Mouse (Mus musculus): Measurements from ENCODE around the gene Rcbtb2. TPM values are rescaled to one million over a fixed set of nuclear protein-coding genes. Genes with fewer than 3 reads are reported as not detected.
A peak's percentile ranks its signal among the peaks of the same experiment; 100 is the strongest.

The Rcbtb2 gene
- total and polyA plus RNA-seq, 2 experiments from 2014 or later = 48.9 to 63.9 TPM

GRCm38 (mm10) chr14:73238498-73239250, 115.8 kb downstream of the Rcbtb2 start:
- Histone ChIP-seq H3K27ac (ENCODE audit: low read depth, low read length) (peak overlapping the region; percentile 62), H3K27me3 (ENCODE audit: insufficient read depth, low read length) (no peaks in the 10 kb centered on the region), H3K9me3 (ENCODE audit: low read length) (no peaks in the 10 kb centered on the region), H3K4me3 (ENCODE audit: low read depth, low read length) (peak overlapping the region; percentile 36), H3K9ac (peak overlapping the region; percentile 42), H3K4me1 (ENCODE audit: insufficient read depth) (peaks cover 6% of the 10 kb centered on the region; the same call in 1 of the 2 replicates), H3K4me2 (ENCODE audit: low read depth) (peak overlapping the region; percentile 51), H3K36me3 (ENCODE audit: insufficient read depth) (no peaks in the 10 kb centered on the region)
- DNase-seq = peak; percentile 50
- TF ChIP-seq CTCF (IDR thresholded peaks at IDR 0.05; ENCODE audit: low read depth) = no peak
- ATAC-seq = peak; percentile 70
- WGBS = 4% methylated on average over 20 of the region's 20 CpGs

DNA sequence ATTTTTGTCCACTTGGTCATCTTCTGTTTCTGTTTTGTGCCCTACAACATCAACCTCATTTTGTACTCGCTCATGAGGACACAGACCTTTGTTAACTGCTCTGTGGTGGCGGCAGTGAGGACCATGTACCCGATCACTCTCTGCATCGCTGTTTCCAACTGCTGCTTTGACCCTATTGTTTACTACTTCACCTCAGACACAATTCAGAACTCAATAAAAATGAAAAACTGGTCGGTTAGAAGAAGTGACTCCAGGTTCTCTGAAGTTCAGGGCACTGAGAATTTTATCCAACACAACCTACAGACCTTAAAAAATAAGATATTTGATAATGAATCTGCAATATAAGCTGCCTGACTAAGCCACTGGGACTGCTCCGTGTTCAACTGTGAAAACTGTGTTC, 116.5 kb downstream of the Rcbtb2 start:
- H3K4me2 ChIP-seq (ENCODE audit: low read depth) = peak overlapping the region; percentile 51
- TF ChIP-seq CTCF (IDR thresholded peaks at IDR 0.05; ENCODE audit: low read depth) = no peak
- H3K9me3 ChIP-seq (ENCODE audit: low read length) = no peaks in the 10 kb centered on the region
- H3K36me3 ChIP-seq (ENCODE audit: insufficient read depth) = no peaks in the 10 kb centered on the region
- ATAC-seq = no peak
- 5% methylated on average over 6 of the region's 6 CpGs for WGBS
- H3K4me1 ChIP-seq (ENCODE audit: insufficient read depth) = peaks cover 6% of the 10 kb centered on the region; the same call in 1 of the 2 replicates
- peak overlapping the region; percentile 42 for H3K9ac ChIP-seq
- peak; percentile 26 for DNase-seq
- no peaks in the 10 kb centered on the region for H3K27me3 ChIP-seq (ENCODE audit: insufficient read depth, low read length)
- peak overlapping the region; percentile 36 for H3K4me3 ChIP-seq (ENCODE audit: low read depth, low read length)
- no peak overlapping the region for H3K27ac ChIP-seq (ENCODE audit: low read depth, low read length)

- no peaks in the 10 kb centered on the region for H3K9me3 ChIP-seq (ENCODE audit: low read length)
- H3K4me3 ChIP-seq (ENCODE audit: low read depth, low read length) = no peak overlapping the region
- no peaks in the 10 kb centered on the region for H3K27me3 ChIP-seq (ENCODE audit: insufficient read depth, low read length)
- H3K27ac ChIP-seq (ENCODE audit: low read depth, low read length) = no peak overlapping the region
- no peak for DNase-seq
- H3K9ac ChIP-seq = no peak overlapping the region
- no peak for ATAC-seq
- no peaks in the 10 kb centered on the region for H3K36me3 ChIP-seq (ENCODE audit: insufficient read depth)
- H3K4me1 ChIP-seq (ENCODE audit: insufficient read depth) = peaks cover 6% of the 10 kb centered on the region; the same call in 1 of the 2 replicates
- TF ChIP-seq CTCF (IDR thresholded peaks at IDR 0.05; ENCODE audit: low read depth) = no peak
- 47% methylated on average over 3 of the region's 3 CpGs for WGBS
- no peak overlapping the region for H3K4me2 ChIP-seq (ENCODE audit: low read depth)
Observed at GRCm38 (mm10) chr14:73239857-73240256, 117.0 kb downstream of the Rcbtb2 start.

GRCm38 (mm10) chr14:73244061-73244597, 121.3 kb downstream of the Rcbtb2 start:
- Histone ChIP-seq H3K9ac (no peak overlapping the region), H3K4me2 (ENCODE audit: low read depth) (no peak overlapping the region), H3K4me1 (ENCODE audit: insufficient read depth) (no peaks in the 10 kb centered on the region), H3K9me3 (ENCODE audit: low read length) (no peaks in the 10 kb centered on the region), H3K36me3 (ENCODE audit: insufficient read depth) (no peaks in the 10 kb centered on the region), H3K27ac (ENCODE audit: low read depth, low read length) (no peak overlapping the region), H3K4me3 (ENCODE audit: low read depth, low read length) (no peak overlapping the region), H3K27me3 (ENCODE audit: insufficient read depth, low read length) (no peaks in the 10 kb centered on the region)
- ATAC-seq = no peak
- no peak for DNase-seq
- WGBS = 94% methylated on average over 2 of the region's 2 CpGs
- no peak for TF ChIP-seq CTCF (IDR thresholded peaks at IDR 0.05; ENCODE audit: low read depth)

DNA sequence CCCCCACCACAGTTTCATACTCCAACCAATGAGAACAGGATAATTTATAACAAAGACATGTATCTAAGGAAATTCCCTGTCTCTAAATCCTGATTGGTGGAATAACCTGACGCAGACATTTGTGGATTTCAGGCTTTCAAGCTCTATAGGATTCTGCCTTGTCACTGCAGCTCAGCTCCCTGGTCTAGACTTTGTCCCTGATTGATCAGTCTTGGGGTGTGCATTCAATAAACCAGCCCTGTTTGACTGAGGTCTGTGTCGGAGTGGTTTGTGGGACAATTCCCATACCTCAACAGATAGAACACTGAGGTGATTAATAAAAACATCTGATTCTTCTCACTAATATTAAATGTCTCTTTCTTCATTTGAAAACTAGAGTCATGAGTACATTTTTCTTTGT, 127.2 kb downstream of the Rcbtb2 start:
- WGBS = 95% methylated on average over 2 of the region's 2 CpGs

GRCm38 (mm10) chr14:73252276-73252675, 129.4 kb downstream of the Rcbtb2 start:
- Histone ChIP-seq H3K4me2 (ENCODE audit: low read depth) (no peak overlapping the region), H3K36me3 (ENCODE audit: insufficient read depth) (no peaks in the 10 kb centered on the region), H3K9ac (no peak overlapping the region), H3K4me3 (ENCODE audit: low read depth, low read length) (no peak overlapping the region), H3K27ac (ENCODE audit: low read depth, low read length) (no peak overlapping the region), H3K27me3 (ENCODE audit: insufficient read depth, low read length) (no peaks in the 10 kb centered on the region), H3K4me1 (ENCODE audit: insufficient read depth) (no peaks in the 10 kb centered on the region), H3K9me3 (ENCODE audit: low read length) (no peaks in the 10 kb centered on the region)
- WGBS = 45% methylated on average over 2 of the region's 2 CpGs
- DNase-seq (no peak), ATAC-seq (no peak)
- TF ChIP-seq CTCF (IDR thresholded peaks at IDR 0.05; ENCODE audit: low read depth) = no peak

More for the DNA sequence above, 127.2 kb downstream of the Rcbtb2 start:
- H3K36me3 ChIP-seq (ENCODE audit: insufficient read depth) = no peaks in the 10 kb centered on the region
- H3K4me1 ChIP-seq (ENCODE audit: insufficient read depth) = no peaks in the 10 kb centered on the region
- H3K4me2 ChIP-seq (ENCODE audit: low read depth) = no peak overlapping the region
- no peak overlapping the region for H3K27ac ChIP-seq (ENCODE audit: low read depth, low read length)
- H3K27me3 ChIP-seq (ENCODE audit: insufficient read depth, low read length) = no peaks in the 10 kb centered on the region
- no peak overlapping the region for H3K9ac ChIP-seq
- no peak for TF ChIP-seq CTCF (IDR thresholded peaks at IDR 0.05; ENCODE audit: low read depth)
- H3K9me3 ChIP-seq (ENCODE audit: low read length) = no peaks in the 10 kb centered on the region
- no peak for ATAC-seq
- H3K4me3 ChIP-seq (ENCODE audit: low read depth, low read length) = no peak overlapping the region
- DNase-seq = no peak
